Mouse (Mus musculus) adrenal gland, adult 18-20 months (tissue): ENCODE results near the gene Olfr1129. TPM values are rescaled to one million over a fixed set of nuclear protein-coding genes. Genes with fewer than 3 reads are reported as not detected.
"Not testable (repeated sequence)": the region's sequence is repeated elsewhere in the genome, so short reads cannot be mapped to it uniquely, and the experiment has no call there.

Experiments used
- DNase-seq, 2 experiments: peaks; one replicate each; pipeline ENCODE4 v3.0.0; 2021 to 2022; ENCODE audit warnings: low spot score in 2 of 2
- long read RNA-seq, 2 experiments: library from polyadenylated mRNA; stranded (forward); transcript quantifications; one replicate each; pipeline ENCODE4 v2.0.0; 2021
- total RNA-seq, 2 experiments: library from RNA; stranded (reverse); gene quantifications; 1 replicate in 1 of 2; 2 replicates in 1 of 2; pipeline ENCODE4 v1.2.3; 2021

Gene Olfr1129
- not detected for total RNA-seq
- long read RNA-seq, experiment 1 = 0 reads
- long read RNA-seq, experiment 2 = 0 reads

DNA sequence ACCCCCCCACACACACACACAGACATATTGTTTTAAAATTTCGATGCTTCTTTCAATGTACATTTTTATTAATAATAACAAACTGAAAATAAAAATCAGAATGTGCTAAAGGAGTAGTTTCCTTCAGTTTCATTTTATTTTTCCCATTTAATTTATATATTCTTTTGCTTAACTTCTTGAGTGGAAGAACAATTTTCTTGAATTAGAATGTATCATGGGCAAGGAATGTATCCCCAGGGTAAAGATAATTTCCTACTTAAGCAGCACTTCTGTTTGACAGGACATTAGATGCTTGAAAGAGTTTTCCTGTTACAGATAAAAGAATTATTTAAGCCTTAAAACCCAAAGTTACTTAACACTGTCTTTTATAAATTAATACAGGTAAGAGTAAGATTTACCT is at the start of gene Olfr1129:
TSS of gene Olfr1129 (plus strand) at position 301 of the 400 bp plus-strand sequence.
- not testable (repeated sequence) for DNase-seq

DNA sequence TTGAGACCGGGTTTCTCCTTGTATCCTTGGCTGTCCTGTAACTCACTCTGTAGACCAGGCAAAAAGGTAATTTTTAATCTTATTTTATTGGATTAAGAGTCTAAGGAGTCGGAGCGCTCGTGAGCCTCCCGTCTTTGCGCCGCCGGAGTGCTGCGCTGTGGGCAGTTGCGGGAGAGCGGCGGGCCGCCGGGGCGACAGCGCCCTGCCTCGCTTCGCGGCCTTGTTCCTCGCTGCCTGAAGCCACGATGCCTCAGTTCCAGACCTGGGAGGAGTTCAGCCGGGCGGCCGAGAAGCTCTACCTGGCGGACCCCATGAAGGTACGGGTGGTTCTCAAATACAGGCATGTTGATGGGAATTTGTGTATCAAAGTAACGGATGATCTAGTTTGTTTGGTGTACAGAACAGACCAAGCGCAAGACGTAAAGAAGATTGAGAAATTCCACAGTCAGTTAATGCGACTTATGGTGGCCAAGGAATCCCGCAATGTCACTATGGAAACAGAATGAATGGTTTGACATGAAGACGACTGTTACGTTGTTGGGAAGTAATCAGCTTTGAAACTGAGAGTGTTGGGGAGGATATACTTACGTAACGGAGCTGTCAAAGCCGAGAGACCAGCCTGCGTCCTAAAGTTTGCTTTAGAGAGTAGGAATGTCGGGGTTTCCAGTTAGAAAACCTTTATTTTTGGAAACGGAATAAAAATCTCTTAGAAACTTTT is 47.6 kb upstream of the Olfr1129 start:
- not testable (repeated sequence) for DNase-seq

DNA sequence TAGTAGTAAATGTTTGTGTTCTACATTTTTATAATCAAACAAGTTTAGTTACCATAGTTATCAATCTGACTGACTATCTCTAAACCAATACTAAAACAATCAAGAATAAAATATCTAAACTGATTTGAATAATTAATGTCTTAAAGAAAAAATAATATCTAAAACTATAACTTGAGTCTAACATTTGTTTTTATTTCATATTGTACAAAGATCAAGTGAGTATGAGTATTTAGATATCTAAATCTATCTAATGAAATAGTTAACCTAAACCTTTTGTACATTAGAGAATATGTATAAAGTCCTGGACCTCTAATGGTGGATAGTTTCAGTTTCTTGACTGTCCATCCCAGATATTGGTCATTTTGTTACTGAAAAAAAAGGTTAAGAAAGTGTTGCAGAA is 42.2 kb upstream of the Olfr1129 start, which contains the start of gene Olfr153:
TSS of gene Olfr153 (plus strand) at position 301 of the 400 bp plus-strand sequence.
- DNase-seq = no peak

DNA sequence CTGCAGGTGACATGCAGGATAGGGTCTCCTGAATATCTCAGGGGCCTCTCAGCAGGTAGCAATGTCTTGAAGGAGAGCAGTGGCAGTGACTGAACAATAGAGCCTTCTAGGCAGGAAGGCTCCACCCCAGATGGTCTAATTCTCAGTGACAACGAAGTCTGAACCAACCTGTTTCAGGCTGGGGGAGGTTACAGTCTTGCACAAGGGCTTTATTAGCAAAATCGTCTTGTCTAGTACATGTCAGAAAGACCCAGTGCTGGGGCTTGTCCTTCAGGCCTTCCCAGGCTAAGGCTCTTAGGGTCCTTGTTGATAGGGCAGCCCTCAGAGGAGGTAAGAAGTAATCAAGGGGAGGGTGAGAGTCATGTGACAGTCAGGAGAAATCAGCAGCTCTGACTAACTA is 38.9 kb upstream of the Olfr1129 start:
- DNase-seq = no peak

DNA sequence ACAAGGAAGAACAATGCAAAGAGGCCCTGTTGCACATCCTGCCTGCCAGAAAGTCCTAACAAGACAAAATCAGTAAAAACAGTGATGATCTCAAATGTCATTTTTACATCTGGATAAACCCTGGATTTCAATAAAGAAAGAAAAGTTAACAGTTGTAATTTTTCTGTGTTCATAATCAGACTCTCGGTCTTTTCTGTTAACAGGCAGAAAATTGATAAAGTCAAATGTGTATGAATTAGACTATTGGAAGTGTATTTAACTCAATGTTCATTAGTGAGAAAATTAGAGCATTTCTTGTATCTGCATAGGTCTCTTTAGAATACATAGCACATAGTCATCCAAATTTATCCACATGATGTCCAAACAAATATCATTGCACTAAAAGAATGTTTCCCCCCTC is 28.3 kb upstream of the Olfr1129 start, which contains the start of gene Olfr1128:
TSS of gene Olfr1128 (minus strand) at position 101 of the 400 bp plus-strand sequence.
- no peak for DNase-seq

DNA sequence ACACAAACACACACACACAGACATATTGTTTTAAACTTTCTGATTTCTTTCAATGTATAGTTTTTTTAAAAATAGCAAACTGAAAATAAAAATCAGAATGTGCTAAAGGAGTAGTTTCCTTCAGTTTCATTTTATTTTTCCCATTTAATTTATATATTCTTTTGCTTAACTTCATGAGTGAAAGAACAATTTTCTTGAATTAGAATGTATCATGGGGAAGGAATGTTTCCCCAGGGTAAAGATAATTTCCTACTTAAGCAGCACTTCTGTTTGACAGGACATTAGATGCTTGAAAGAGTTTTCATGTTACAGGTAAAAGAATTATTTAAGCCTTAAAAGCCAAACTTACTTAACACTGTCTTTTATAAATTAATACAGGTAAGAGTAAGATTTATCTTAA is 32.2 kb downstream of the Olfr1129 start, which contains the start of gene Olfr1130:
TSS of gene Olfr1130 (plus strand) at position 301 of the 400 bp plus-strand sequence.
- not testable (repeated sequence) for DNase-seq

DNA sequence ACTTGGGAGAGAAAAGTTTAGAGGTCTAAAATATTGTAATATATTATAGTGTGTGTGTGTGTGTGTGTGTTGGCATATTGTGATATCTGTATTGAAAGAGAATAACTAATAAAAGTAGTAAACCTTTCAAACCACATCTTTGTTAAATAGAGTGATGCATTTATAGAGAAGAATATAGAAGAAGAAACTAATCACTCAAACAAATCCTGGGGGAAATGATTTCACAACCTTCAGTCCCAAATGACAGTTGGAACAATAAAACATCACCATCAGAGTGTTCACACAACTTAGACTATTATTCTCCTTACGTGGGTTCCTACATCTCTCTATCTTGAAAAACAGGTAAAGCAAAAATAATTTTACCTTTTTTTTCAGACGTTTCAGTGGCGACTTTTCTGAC is 53.1 kb downstream of the Olfr1129 start, which contains the start of gene Olfr1131:
TSS of gene Olfr1131 (plus strand) at position 301 of the 400 bp plus-strand sequence.
- no peak for DNase-seq

Other genes starting within 250 kb of the Olfr1129 start
- gene Olfr1120, start 219.1 kb upstream of the Olfr1129 start, total RNA-seq = not detected
- gene Olfr1121, start 204.0 kb upstream of the Olfr1129 start, total RNA-seq = not detected
- gene Olfr1122, start 188.1 kb upstream of the Olfr1129 start, total RNA-seq = not detected
- not detected for gene Olfr1123, start 157.3 kb upstream of the Olfr1129 start, total RNA-seq
- not detected for gene Olfr1124, start 143.6 kb upstream of the Olfr1129 start, total RNA-seq
- not detected for gene Olfr1126, start 119.9 kb upstream of the Olfr1129 start, total RNA-seq
- gene Pramel7, start 76.8 kb upstream of the Olfr1129 start, total RNA-seq = not detected
- not detected for gene Pramel6, start 67.3 kb upstream of the Olfr1129 start, total RNA-seq
- gene Olfr153, start 42.1 kb upstream of the Olfr1129 start, total RNA-seq = not detected
- gene Olfr1128, start 28.4 kb upstream of the Olfr1129 start, total RNA-seq = not detected
- gene Olfr1130, start 32.3 kb downstream of the Olfr1129 start, total RNA-seq = not detected
- gene Olfr1131, start 53.2 kb downstream of the Olfr1129 start, total RNA-seq = not detected
- not detected for gene Olfr1132, start 63.6 kb downstream of the Olfr1129 start, total RNA-seq
- gene Olfr1133, start 73.5 kb downstream of the Olfr1129 start, total RNA-seq = not detected
- gene Olfr1134, start 84.6 kb downstream of the Olfr1129 start, total RNA-seq = not detected
- gene Olfr1135, start 99.8 kb downstream of the Olfr1129 start, total RNA-seq = not detected
- not detected for gene Olfr1136, start 120.0 kb downstream of the Olfr1129 start, total RNA-seq
- not detected for gene Olfr1137, start 139.3 kb downstream of the Olfr1129 start, total RNA-seq
- not detected for gene Olfr1138, start 166.1 kb downstream of the Olfr1129 start, total RNA-seq
- not detected for gene Olfr1140, start 169.8 kb downstream of the Olfr1129 start, total RNA-seq
- gene Olfr1141, start 180.1 kb downstream of the Olfr1129 start, total RNA-seq = not detected
- not detected for gene Olfr152, start 205.6 kb downstream of the Olfr1129 start, total RNA-seq
- not detected for gene Olfr1143, start 226.7 kb downstream of the Olfr1129 start, total RNA-seq
- gene Olfr1145, start 235.9 kb downstream of the Olfr1129 start, total RNA-seq = not detected